Mouse (Mus musculus) spleen, postnatal 14 days (tissue): ENCODE measurements around the gene Fbxo6.
"Not testable (repeated sequence)": the region's sequence is repeated elsewhere in the genome, so short reads cannot be mapped to it uniquely, and the experiment has no call there.

ENCODE experiments used
- DNase-seq, 2 experiments: peaks; one replicate each; pipeline ENCODE4 v3.0.0; 2021 to 2022; ENCODE audit warnings: low spot score in 2 of 2

Gene Fbxo6

DNA sequence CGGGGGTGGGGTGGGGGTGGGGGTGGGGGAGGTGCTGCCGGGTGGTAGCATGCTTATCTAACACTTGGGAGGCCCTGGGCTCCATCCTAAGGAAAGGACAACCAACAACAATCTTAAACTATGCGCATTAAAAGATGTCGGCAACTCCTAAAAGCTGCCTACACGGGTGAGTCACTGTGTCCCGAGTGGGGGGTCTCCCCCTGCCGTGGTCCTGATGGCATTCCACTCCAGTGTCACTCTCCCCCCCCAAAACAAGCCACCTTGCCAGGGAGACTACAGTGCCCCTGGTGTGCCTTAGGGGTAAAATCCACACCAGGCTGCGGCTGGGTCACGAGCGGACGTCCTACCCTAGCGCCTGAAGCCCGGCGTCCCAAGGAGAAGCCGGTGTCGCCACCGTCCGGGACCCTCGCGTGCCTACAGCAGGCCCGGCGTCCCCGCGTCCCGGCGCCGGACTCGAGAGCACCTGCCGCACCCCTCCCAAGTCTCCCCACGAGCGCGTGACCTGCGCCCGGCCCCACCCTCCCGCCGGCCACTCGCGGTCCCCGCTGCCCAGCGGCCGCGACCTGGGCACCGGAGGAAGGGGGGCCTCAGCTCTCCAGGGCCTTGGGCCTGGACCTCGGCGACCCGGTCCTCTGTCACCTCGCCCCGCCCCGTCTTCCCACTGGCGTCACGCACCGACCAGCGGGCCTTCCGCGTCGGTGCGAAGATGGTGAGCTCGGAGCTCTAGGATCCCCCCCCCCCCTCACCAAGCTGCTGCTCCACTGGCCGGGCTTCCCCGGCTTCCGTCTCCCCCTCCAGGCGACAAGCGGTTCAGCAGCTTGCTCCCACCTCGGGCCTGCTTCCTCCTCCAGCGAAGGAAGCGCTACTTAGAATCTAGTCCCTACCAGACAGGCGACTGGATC is at the start of gene Fbxo6:
Gene Fbxo6 (minus strand): TSS at position 874 of the 902 bp plus-strand sequence.
- DNase-seq = peak; percentile 57 to 69

DNA sequence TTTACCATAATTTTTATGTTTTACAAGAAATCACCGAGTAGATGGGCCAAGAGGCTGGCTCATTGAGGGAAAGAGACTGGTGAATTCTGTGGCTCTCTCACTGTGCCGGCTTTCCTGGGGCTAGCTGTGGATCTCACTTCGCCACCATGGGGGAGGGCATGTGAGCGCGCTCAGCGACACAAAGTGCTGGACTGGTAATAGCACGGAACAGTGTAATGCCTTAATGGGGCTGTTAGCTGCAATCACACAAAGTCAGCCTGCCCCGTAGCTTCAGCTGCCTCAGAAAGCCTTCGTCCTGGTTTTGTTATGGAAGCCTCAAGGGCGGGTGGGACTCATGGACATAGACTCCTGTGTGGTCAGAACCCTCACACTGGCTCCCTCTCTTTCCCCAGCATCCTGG is 46.8 kb upstream of the Fbxo6 start:
- DNase-seq = no peak

DNA sequence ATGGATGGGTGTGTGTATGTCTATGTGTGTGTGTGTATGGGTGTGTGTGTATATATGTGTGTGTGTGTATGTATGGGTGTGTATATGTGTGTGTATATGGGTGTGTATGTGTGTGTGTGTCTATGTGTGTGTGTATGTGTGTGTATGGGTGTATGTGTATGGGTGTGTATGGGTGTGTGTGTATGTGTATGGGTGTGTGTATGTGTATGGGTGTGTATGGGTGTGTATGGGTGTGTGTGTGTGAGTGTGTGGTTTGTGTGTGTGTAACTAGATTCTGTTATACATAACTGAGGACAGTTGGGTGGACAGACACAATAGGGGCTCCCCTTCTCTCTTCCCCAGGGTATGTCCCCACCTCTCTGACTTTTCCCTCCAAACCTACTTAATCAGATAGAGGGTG is 42.5 kb upstream of the Fbxo6 start:
- DNase-seq = no peak

DNA sequence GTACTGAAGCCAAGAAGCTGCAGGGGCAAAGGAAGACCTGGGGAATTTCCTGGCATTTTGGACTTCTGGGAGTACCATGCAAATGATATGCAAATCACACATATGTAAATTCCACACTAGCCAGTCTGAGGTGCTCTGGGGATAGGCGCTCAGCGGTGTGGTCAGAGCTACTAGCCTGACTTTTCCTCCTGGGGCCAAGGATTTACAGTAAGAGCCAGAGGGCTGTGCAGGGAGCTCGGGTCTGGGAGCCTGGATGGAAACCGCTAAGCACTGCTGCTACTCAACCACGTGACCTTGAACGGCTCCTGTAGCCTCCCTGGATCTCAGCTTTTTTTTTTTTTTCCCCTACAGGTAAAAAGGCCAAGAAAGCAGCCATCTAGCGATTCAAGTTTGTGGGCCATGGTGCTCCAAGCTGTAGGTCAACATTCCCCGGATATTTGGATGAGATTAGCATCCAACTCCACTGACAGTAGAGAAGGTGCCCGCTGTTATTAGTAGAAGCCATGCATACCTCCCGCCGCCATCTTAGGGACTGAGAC is 40.8 kb upstream of the Fbxo6 start:
- no peak for DNase-seq

DNA sequence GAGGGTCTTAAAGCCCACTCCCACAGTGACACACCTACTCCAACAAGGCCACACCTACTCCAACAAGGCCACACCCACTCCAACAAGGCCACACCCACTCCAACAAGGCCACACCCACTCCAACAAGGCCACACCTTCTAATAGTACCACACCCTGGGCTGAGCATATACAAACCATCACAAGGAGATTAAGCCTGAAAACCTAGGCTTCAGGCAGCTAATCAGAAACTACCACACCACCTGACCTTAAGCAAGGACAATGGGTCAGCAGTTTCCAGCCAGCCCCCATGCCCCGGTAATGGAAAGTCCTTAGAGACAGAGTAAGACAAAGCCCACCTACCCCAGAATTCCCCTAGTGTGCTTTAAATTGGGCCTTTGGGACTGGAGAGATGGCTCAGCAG is 36.8 kb upstream of the Fbxo6 start:
- DNase-seq = not testable (repeated sequence)

DNA sequence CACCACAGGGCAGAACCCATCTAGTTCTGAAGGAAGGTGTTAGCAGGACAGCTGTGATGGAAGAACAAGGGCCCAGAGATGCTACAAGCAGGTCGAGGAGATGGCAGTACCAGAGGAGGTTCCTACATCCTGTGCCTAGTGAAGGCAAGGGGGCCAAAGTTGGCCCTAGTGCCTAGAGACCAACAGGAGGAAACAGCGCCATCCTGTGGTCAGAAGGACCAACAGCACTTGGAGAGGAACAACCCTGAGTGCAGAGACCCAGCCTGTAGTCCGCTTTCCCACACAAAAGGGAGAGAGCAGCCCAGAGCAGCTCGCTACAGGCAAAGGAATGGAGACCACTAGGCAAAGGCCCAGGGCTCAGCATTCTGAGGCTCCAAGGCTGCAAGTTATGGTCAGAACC is 33.9 kb upstream of the Fbxo6 start:
- DNase-seq = no peak

DNA sequence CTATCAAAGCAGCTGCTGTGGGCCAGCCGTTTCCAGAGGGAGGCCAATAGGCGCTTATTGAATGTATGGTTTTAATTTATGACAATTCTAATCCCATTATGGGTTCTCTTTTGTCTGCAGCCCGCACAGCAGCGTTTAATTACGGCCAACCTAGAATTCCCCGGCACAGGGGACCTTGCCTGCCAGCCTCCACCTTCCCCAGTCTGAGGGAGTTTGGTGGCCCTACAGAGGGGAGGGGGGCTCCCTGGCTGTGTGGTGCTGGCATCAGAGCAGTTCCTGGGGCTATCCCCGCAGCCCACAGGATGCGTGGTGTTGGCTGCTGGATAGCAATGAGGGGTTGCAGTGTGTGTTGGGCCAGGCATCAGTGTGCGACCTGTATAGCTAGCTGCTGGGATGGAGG is 32.6 kb upstream of the Fbxo6 start:
- no peak for DNase-seq

DNA sequence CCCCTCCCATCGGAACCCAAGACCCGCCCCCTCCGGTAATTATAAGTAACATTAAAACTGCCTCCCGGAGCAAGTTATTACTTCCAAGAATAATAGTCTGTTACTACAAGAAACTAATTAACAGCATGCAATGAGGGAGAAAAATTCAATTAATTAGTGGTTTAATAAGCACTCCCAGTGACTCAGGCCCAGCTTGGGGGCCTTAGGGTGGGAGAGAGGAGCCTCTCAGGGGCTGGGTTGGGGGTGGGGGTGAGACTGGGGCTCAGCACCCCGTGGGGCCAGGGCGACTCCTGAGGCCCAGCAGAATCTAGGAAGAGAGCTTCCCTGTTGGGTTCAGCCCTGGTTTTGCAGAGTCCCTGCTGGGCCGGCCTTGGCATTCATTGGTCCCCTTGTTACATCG is 30.4 kb upstream of the Fbxo6 start:
- no peak for DNase-seq

DNA sequence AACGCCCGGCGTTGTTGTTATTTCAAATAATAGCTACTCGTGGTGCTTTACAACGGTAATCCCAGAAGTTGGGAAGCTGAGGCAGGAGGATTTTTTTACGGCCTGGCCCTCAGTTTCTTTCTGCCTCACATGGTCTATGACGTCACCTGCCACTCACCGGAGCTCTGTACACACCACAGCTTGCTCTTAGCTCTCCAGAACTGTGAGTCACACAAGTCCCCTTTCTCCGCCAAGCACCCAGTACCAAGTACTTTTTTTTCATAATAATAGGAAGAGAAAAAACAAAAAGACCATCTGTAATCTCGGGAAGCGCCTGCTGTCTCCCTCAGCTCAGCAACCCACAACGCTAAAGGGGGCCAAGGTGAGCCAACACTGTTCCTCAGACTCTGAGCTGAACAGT is 29.5 kb upstream of the Fbxo6 start:
- no peak for DNase-seq

DNA sequence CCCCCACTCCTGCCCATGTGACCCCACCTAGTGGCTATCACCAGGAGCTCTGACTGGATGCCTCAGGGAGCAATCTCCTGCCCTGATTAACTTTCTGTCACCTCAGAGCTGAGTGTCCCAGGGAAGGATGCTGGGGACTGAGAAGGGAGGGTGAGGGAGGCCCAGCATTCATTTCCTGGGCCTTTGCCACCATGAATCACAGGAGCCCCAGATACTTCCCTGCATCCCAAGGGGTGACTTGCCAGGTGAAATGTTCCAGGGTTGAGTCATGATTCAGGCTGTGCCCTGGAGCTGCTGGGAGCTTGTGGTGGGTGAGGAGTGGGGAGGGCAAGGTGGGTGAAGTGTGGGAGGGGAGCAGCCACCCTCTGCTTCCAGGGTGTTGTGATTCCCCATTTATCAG is 25.8 kb upstream of the Fbxo6 start:
- DNase-seq = no peak

DNA sequence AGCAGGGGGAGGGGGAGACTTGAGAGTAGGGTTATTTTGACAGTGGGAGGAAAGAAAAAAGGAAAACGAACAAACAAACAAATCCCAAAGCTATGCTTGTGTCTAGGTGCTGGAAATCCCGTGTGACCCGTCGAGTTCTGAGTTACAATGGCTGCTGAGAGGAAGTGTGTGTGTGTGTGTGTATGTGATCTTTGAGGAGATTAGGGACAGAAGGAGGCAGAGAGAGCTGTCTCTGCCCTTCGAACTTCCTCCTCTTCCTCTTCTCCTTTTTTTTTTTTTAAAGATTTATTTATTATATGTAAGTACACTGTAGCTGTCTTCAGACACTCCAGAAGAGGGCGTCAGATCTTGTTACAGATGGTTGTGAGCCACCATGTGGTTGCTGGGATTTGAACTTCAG is 24.7 kb upstream of the Fbxo6 start:
- not testable (repeated sequence) for DNase-seq

DNA sequence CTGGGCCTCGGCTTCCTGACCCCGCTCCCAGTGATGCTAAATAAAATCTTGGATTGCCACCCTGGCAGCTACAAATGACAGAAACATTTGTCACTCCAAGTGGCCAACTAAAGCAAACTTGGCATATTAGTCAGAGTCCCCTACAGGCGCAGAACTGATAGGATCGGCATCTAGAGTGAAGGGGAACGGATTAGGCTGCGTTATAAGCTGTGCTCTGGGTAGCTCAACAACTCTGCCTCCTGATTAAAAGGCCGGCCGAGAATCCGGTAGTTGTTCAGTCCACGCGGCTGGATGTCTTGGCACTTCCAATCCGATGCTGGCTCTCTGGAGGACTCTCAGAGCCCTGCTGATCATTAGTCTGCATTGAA is 22.5 kb upstream of the Fbxo6 start:
- DNase-seq = no peak

DNA sequence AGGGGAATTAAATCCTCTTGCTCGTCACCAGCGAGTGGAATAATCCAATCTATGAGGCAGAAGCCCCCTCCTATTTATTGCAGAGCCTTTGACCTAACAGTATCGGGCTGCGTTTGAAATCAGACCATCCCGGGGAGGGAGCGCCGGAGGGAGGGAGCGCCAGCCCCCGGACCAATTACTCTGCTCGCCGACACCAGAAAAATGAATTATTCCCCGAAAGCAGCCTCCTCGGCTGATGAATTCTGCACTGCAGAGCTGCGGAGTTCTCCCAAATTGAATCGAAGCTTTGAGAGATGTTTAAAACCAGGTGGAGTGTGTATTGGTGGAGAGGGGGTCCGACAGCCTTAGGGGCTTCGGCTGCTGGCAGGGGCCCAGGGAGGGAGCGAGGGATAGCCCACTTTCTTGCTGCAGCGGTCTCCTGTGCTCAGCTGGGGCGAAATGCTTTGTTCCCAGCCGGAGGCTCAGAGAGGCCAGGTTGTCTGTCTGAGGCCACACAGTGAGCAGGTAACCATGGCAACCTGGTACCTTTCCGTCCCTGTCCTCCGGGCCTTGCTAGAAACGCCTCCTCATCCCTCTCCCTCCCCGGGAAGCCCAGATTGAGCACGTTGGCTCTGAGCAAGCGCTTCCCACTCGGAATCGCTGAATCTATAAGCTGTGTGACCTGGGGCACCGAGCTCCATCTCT is 22.0 kb upstream of the Fbxo6 start:
- no peak for DNase-seq

DNA sequence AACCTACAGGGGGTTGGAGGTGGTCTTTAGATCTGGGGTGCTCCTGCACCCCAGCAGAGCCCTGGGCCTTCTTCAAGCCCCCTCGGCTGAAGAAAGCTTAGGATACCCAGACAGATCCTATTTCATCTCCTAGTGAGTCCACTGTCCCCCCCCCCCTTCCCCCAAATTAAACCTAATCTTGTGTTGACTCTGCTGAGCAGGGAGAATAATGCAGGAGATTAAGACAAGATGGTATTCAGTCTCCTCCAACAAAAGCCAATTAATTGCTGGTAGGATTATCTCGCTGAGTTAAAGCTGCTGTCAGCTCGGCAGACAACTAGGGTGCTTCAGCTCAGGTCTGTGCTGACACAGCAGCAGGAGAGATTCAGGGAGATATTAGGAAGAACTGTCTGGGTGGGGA is 19.3 kb upstream of the Fbxo6 start:
- DNase-seq = no peak

DNA sequence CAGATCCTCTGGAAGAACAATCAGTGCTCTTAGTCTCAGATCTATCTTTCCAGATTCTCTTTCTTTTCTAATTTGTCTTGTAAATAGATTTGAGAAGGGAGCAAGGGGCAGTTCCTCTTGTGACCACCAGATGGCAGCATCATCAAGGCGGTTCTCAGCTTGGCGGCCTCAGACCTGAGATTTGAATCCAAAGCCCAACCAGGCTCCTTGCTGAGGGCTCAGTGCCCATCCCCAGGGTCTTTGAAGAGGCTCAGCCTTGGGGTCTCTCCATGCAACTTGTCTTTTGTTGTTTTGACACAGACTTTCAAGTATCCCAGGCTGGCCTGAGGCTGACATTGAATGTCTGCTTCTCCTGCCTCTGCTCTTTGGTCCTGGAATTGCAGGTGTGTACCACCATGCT is 18.9 kb upstream of the Fbxo6 start:
- peak in 1 of 2 experiments; percentile 42 for DNase-seq

DNA sequence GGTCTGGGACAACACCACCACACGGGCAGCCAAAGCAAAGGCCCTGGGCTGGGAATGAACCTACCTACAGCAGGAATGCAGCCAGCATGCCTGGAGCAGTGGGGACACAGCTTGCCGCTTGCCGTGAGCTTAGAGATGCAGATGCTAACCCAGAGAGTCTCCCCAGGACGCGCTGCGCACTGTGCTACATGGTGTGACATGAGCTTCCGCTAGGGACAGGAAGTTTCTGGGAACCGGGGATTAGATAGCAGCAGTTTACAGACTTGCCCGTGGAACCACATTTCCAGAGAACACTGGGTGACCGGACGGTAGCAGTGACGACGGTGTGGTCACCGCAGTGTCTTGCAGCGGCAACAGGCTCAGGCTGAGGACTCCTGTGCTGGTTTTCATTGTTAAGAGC is 17.6 kb upstream of the Fbxo6 start:
- DNase-seq = no peak

DNA sequence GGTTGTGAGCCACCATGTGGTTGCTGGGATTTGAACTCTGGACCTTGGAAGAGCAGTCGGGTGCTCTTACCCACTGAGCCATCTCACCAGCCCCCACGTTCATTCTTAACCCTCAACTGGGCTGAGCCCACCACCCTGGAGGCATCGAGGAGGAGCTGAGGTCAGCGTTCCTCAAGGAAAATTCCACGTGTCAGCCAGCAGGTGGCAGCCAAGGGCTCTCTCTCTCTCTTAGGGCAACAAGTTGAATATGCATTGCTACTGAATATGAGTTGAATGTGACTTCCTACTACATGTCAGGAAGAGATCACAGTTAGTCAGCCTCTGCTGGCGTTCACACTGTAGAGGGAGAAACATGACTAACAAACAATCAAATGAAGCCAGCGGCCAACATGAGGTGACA is 16.3 kb upstream of the Fbxo6 start:
- peak; percentile 30 to 54 for DNase-seq

DNA sequence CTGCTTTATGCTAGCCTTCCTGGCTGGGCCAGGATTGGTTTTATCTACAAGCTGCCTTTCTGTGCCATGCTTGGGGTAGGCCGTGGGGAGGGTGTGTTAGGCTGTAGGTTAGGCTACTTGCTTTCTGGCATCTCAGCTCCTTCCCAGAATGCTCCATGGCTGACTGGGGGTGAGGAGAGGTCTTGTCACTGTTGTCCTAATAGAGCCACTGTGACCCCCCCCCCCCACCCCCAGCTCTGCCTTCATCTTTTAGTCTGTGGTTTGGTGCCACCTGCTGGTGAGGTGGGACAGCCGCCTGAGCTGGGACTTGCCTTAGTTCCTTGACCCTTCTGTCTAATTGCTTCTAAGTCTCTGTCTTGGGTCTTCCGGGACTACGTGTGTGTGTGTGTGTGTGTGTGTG is 15.0 kb upstream of the Fbxo6 start:
- DNase-seq = peak; percentile 37 to 61

DNA sequence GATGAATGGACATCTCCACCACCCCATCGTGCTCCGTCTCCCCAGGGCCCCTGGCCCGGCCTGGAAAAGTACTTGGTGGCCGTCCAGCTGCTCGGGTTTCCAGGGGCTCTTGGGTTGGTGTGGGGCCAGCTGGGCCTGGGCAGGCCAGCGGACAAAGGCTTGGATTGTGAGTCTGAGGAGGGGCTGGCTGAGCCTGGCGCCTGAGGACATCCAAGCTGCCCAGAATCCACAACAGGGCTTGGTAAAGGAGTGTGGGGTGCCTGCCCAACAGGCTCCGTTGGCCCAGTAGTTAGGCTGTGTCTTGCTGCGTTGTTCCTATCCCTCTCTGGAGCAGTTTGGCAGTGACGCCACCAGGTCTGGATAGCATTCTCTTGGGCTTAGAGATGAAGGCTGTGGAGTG is 14.5 kb upstream of the Fbxo6 start:
- DNase-seq = no peak

DNA sequence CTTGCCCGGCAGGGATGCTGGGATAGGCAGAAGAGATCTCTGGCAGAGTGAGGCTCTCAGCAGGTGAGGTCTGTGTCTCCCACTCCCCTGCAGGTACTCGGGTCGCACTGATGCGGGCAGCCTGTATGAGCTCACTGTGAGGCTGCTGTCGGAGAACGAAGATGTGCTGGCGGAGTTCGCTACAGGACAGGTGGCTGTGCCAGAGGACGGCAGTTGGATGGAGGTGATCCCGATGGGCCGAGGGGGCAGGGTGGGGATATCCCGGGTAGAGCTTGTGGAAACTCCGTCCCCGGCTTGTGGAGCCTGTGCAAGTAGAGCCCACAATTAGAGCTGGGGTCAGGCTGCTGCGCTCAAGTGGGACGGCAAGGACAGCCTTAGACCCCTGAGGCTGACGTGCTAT is 13.6 kb upstream of the Fbxo6 start:
- DNase-seq = no peak

DNA sequence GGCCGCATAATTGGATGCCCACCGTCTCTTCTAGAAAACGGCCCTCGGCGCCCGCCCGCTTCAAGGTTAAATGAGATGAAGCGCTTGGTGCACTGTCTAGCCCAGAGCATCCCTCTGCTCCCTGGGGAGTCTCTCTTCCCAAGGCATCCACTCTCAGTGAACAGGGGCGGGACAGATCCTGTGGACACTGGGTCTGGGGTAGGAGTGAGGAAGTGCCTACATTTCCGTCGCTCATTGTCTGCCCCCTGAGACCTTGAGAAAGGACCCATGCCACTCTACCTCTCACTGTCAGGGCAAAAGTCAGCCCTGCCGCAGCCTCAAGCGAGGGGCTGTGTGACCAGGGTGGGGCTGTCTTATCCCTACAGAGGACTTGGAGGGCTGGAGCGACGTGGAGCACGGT is 12.5 kb upstream of the Fbxo6 start:
- DNase-seq = no peak

DNA sequence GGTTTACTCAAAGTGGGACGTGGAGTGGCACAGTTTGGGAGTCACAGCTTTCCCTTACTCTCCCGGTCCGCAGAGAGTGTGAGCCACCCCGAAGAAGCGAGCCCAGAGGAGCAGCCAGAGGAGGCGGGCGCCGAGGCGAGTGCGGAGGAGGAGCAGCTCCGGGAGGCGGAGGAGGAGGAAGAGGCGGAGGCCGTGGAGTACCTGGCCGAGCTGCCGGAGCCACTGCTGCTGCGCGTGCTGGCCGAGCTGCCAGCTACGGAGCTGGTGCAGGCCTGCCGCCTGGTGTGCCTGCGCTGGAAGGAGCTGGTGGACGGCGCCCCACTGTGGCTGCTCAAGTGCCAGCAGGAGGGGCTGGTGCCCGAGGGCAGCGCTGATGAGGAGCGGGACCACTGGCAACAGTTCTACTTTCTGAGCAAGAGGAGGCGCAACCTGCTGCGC is 12.1 kb upstream of the Fbxo6 start:
- DNase-seq = peak; percentile 26 to 58
